Mouse (Mus musculus) mouse embryonic stem cell (cell line): Measurements from ENCODE around the gene Sh3d21.

Source experiments
- in situ Hi-C, 2 experiments: fragments of 300-500 bp; cut with MboI; formaldehyde crosslinking; loops; 1 replicate in 1 of 2; 3 replicates in 1 of 2; pipeline ENCODE4 v1.14.3; 2019 to 2020; ENCODE audit warnings: low sequenced_read_pairs in 2 of 2, low pct_unique_long_range_greater_than_20kb in 1 of 2, mixed read lengths in 1 of 2; ENCODE audit not compliant: unreplicated experiment in 1 of 2

The Sh3d21 gene

DNA sequence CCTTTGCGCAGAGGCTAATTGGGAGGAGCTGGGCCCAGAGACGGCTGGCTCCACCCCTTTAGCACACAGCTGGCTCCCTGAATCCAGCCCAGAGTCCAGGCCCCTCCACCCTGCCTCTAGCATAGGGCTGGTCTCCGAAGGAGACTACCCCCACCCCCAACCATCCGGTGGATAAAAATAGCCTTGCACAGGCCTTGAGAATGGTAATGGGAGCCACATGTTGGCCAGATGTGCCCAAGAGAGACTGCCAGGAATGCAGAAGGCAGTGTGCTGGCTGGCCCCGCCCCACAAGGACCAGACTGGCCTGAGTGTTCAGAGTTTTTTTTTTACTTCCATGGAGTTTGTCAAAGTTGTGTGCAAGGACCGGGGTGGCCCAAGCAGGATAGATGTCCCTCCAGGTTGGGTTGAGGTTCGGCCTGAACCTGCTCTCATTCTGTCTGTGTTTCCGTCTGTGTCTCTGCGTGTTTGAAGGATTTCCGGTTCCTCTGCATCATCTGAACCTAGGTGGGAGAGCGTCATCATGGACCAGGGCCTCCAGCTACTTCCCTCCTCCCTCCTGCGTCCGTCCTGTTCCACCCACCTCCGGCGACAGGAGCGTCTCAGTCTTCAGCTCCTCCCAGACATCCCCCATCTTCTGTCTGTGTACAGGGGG, 12.9 kb downstream of the Sh3d21 start:
- in situ Hi-C loops: no loop called here

DNA sequence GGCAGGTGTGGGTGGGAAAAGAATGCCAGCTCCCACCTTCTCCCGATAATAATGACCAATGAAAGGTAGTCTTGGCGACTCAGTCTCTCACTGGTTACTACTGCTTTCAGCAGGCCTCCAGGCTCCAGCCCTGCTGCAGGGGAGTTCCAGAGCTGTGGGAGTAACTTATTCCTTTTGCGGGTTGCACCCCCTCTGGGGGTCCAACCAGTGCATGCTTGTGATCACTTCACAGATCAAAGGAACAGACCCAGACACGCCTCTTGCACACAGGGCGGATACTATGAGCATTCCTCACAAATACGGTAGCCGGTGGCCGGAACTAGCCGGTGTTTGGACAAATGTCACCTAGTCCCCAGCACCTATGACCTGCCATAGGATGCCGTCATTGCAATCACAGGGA, 13.5 kb downstream of the Sh3d21 start:
- in situ Hi-C loops: no loop called here

- in situ Hi-C loops: no loop called here
Observed at GRCm38 (mm10) chr4:126149041-126149676, 14.1 kb downstream of the Sh3d21 start.

DNA sequence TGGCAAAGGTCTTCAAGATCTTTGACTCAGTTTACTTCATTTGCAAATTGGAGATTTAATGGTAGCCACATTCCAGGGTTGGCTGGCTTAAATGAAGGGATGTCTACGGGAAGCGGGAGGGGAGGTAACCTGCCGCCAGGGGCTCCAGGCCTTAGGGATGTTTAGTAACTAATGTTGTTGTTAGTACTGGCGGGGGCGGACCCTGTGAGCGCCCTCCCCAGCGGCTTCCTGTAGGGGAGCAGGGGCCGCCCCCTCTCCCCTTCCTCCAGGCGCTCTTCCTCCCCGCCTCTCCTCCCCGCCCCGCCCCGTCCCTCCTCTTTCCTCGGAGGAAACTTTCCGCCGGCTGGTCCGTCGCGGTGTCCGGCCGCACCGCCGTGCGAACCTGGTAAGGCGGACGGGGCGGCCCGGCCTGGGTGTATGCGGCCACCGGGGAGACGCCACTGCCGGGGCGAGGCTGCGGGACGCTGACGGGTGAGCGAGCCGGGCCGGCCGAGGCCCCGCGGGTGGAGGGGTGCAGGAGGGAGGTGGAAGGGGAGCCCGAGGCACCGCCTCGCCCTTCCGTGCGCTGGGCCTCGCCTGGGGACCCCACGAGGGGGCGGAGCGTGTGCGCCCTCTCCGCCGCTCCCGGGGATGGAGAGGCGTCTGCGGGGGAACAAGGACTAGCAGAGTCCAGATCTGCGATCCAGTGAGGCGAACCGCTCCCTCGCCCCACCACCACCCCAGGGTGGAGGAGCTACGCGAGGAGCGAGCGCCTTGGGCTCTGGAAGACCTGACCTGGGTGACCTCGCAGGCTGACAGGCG, 14.9 kb downstream of the Sh3d21 start:
- in situ Hi-C loops: no loop called here

- in situ Hi-C loops: no loop called here
Observed at GRCm38 (mm10) chr4:126147533-126148160, 15.6 kb downstream of the Sh3d21 start, which contains the start of gene Eva1b. Gene Eva1b, plus strand, starts transcription at chr4:126147744.

GRCm38 (mm10) chr4:126146974-126147532, 16.2 kb downstream of the Sh3d21 start:
- in situ Hi-C loops: no loop called here

DNA sequence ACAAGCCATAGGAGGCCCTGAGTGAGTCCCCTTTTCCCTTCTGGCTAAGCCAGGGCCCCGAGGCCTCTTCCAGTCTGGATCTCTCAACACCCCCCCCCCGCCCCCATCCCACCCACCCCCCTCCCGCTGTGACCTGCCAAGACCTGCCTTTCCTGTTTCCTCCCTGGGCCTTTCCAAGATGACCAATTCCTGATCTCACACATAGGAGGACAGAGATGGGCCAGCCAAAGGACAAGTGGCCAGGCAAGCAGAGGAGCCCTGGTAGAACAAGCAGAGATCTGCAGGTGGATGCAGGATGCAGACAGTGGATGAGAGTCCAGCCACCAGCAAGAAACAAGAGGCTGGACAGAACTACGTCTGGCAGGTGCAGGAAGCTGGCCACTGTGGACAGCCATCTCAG, 17.9 kb downstream of the Sh3d21 start:
- in situ Hi-C loops: no loop called here

DNA sequence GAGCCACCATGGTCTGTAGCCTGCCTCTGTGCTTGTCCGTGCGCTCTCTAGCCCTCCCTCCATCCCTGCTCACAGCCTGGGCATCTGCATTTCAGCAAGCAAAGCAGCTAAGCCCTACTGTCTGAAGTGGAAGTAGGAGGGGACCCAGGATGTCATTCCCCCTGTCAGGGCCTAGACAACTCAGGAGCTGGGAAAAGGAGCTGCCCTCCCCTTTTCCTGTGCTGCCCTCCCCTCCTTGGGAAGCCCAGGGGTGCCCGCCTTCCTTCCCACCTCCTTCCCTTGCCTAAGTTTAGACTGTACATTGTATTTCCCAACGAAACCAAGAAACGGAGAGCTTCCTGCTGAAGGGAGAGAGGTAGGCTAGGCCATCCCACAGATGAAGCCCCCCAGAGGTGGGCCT, 22.3 kb downstream of the Sh3d21 start:
- in situ Hi-C loops: no loop called here

DNA sequence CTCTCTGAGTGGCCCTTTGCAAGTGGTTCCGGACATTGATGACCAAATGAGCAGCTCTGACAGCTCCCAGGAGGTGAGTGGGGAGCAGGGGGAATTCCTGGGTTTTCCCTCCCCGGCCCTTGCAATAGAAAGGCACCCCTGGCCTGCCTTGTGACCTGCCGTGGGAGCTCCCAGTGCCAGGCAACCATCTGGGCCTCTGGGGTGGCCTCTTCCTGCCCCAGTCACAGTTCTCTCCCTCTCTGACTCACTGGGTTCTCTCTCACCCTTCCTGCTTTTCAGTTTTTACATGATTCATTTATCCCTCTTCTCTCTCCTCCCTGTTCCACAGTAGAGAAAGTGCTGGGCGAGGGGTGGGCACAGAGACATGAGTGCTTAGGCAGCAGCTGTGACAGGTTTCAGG, 25.5 kb downstream of the Sh3d21 start:
- in situ Hi-C loops: no loop called here

GRCm38 (mm10) chr4:126134639-126135038, 28.7 kb downstream of the Sh3d21 start:
- in situ Hi-C loops: no loop called here

GRCm38 (mm10) chr4:126134236-126134635, 29.1 kb downstream of the Sh3d21 start:
- in situ Hi-C loops: no loop called here

GRCm38 (mm10) chr4:126132636-126133264, 30.5 kb downstream of the Sh3d21 start:
- in situ Hi-C loops: no loop called here

- in situ Hi-C loops: no loop called here
Observed at GRCm38 (mm10) chr4:126131290-126132121, 31.8 kb downstream of the Sh3d21 start.

DNA sequence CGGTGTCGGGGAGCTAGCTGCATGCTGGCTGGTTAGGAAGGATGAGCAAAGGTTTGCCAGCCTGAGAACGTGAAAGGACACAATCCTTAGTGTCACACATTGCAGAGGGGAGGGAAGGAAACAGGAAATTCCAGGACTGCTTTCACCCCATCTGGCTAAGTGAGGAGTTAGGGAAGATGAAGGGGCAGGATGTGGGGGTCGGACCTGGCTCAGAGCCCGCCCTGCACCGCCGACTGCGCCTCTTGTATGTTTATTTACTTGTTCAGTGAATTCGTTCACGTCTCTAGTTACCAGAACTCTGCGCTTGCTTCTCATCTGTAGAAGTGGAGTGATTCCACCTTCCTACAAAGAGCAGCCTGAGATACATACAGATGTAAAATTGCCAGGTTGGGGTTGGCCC, 32.8 kb downstream of the Sh3d21 start:
- in situ Hi-C loops: no loop called here

DNA sequence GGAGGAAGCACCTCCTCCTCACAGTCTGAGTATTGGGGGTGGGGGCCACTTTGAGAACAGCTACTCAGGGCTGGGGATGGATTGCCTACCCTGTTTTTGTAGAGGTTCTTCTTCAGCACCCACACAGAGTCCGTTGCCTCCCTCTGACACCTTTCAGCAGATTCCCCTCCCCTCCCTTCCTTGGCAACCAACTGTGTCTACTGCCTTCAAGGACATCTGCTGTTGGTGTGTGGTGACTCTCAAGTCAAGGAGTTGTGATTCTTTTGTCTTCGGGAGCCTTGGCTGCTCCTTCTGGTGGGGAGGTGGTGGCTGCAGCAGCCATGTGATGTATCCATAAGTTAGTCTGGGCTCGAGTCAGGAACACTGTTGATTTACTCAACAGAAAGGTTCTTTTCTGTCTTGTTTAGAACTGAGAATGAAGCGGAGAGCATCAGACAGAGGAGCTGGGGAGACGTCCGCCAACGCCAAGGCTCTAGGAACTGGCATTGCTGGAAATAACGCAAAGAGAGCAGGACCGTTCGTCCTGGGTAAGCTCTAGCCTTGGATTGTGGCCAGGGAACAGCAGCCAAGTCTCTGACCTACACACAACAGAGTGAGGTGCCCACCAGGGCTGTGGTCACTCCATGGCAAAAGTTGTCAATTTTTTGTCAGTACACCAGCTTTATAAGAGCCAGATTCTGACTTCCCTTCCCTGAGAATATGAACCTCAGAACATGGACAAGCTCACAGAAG, 39.8 kb downstream of the Sh3d21 start:
- in situ Hi-C loops: no loop called here

DNA sequence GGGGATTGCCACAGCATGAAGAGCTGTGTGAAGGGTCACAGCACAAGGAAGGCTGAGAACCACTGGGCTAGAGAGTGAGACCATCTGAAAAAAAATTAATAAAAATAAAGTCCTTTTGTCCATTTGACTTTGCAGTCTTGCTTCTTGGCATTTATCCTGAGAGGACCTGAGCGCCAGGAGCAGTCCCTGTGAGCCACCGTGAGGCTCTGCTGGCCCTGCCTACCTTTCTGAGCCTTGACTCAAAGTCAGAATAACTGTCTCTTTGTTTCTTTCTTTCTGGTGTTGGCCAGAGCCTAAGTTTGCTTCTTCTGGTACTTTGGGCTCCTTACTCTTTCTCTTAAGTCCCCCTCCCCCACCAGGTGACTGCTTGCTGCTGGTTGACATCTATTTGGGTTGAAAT, 42.8 kb downstream of the Sh3d21 start:
- in situ Hi-C loops: no loop called here

DNA sequence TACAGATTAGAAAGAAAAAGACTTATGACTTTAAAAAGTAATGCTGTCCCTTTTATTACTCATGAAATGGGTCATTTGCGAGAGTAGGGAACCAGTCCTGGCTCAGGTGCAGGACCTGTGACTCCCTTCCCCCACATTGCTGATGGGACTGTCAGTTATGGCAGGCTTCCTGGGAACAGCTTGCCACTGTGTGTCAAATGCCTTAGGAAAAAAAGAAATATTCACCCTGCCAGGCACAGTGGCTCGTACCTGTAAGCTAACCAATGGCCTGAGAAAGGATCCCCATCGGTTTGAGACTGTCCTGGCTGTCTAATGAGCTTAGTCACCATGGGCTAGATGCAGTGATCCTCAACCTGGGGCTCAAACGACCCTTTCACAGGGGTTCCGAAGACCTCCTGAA, 43.2 kb downstream of the Sh3d21 start:
- in situ Hi-C loops: no loop called here
